Mouse (Mus musculus) adrenal gland, postnatal 36 days (tissue): Measurements from ENCODE around the gene Mkrn2os. TPM values are rescaled to one million over a fixed set of nuclear protein-coding genes. Genes with fewer than 3 reads are reported as not detected.

Source experiments
- total RNA-seq, 2 experiments: library from RNA; stranded (reverse); gene quantifications; 2 replicates each; pipeline ENCODE4 v1.2.3; 2021

Gene Mkrn2os
- total RNA-seq, 2 experiments from 2014 or later, result not detected

Other genes starting within 250 kb of the Mkrn2os start
- 10 to 100 TPM; 50.4 to 65.3 TPM for gene Pparg, start 231.6 kb downstream of the Mkrn2os start, total RNA-seq
- gene Tsen2, start 47.9 kb downstream of the Mkrn2os start, total RNA-seq, result 10 to 100 TPM; 11.1 to 13.4 TPM
- gene Mkrn2, start 9.3 kb upstream of the Mkrn2os start, total RNA-seq, result 10 to 100 TPM; 36.6 to 45.2 TPM
- gene Raf1, start 84.1 kb upstream of the Mkrn2os start, total RNA-seq, result 100 to 1,000 TPM in 1 of 2 experiments, 10 to 100 TPM in 1; 97.3 to 110 TPM
- gene Tmem40, start 169.8 kb upstream of the Mkrn2os start, total RNA-seq, result under 1 TPM in 1 of 2 experiments, not detected in 1; 0.33 TPM
- gene Cand2, start 182.0 kb upstream of the Mkrn2os start, total RNA-seq, result 10 to 100 TPM; 10.4 to 12.7 TPM
- gene Rpl32, start 216.2 kb upstream of the Mkrn2os start, total RNA-seq, result 1,000 to 10,000 TPM; 1,143 to 1,221 TPM
- under 1 TPM; 0.36 to 0.86 TPM for gene Efcab12, start 245.8 kb upstream of the Mkrn2os start, total RNA-seq